Mouse (Mus musculus) limb, embryonic 14.5 days (tissue): ENCODE measurements around the gene Ccdc81. TPM values are rescaled to one million over a fixed set of nuclear protein-coding genes. Genes with fewer than 3 reads are reported as not detected.
A peak's percentile ranks its signal among the peaks of the same experiment; 100 is the strongest.

Source experiments
- ATAC-seq: fragments of 200-750 bp; cut with Nextera tagmentation; 2 replicates; pipeline ENCODE4 v1.8.0; 2017; ENCODE audit warnings: low read depth, moderate number of reproducible peaks, moderate TSS enrichment; ENCODE audit not compliant: low FRiP score
- DNase-seq: peaks from one replicate; pipeline ENCODE4 v3.0.0-alpha.2; 2015; ENCODE audit warnings: low spot score
- H3K27ac ChIP-seq: fragments of 300-500 bp; sonication (generic); replicated peaks from 2 replicates; pipeline ENCODE4 v1.5.1; 2014; ENCODE audit warnings: low read depth, mild to moderate bottlenecking, low read length, moderate library complexity, mixed read lengths
- H3K27me3 ChIP-seq: fragments of 300-500 bp; sonication (generic); 2 replicates; pipeline ENCODE4 v1.6.1; 2014; ENCODE audit warnings: low read length, mixed read lengths; ENCODE audit not compliant: control insufficient read depth, insufficient read depth
- H3K36me3 ChIP-seq: fragments of 300-500 bp; sonication (generic); 2 replicates; pipeline ENCODE4 v1.6.1; 2014; ENCODE audit warnings: mild to moderate bottlenecking, low read length, moderate library complexity, mixed read lengths; ENCODE audit not compliant: control insufficient read depth, insufficient read depth
- H3K4me1 ChIP-seq: fragments of 300-500 bp; sonication (generic); 2 replicates; pipeline ENCODE4 v1.6.1; 2014; ENCODE audit warnings: antibody characterized with exemption, low read length, mixed read lengths; ENCODE audit not compliant: control insufficient read depth, insufficient read depth
- H3K4me2 ChIP-seq: fragments of 300-500 bp; sonication (generic); replicated peaks from 2 replicates; pipeline ENCODE4 v1.6.1; 2014; ENCODE audit warnings: low read depth, mild to moderate bottlenecking, low read length, moderate library complexity; ENCODE audit not compliant: severe bottlenecking
- H3K4me3 ChIP-seq: fragments of 300-500 bp; sonication (generic); replicated peaks from 2 replicates; pipeline ENCODE4 v1.5.1; 2014; ENCODE audit warnings: low read length
- H3K9ac ChIP-seq: fragments of 300-500 bp; sonication (generic); 2 replicates; pipeline ENCODE4 v1.6.1; 2014; ENCODE audit warnings: mild to moderate bottlenecking, low read depth, low read length, moderate library complexity; ENCODE audit not compliant: severe bottlenecking
- H3K9me3 ChIP-seq: fragments of 300-500 bp; sonication (generic); 2 replicates; pipeline ENCODE4 v1.6.1; 2016; ENCODE audit warnings: low read length; ENCODE audit not compliant: control insufficient read depth
- POLR2A ChIP-seq: fragments of 200-500 bp; IDR thresholded peaks from 2 replicates; pipeline ENCODE4 v1.8.0; 2012; ENCODE audit warnings: inconsistent platforms, mild to moderate bottlenecking, moderate library complexity, borderline replicate concordance; ENCODE audit not compliant: insufficient read depth, insufficient read length; ENCODE audit errors: extremely low read depth
- WGBS: fragments of 180-500 bp; shearing (Covaris S2); extraction: QIAGEN DNeasy Blood & Tissue Kit; methylation state at CpG from one replicate; pipeline ENCODE4 v1.1.7; 2014; 5-methylcytosine and 5-hydroxymethylcytosine counted together
- polyA plus RNA-seq, 2 experiments: library from polyadenylated mRNA; depleted of rRNA in 1 of 2; stranded (reverse) in 1 of 2; unstranded in 1 of 2; fragments of >200 nt; fragmentation: Nextera tagmentation in 1 of 2; extraction: Ambion mirVana in 1 of 2; gene quantifications; 2 replicates each; pipeline versions ENCODE4 v1.2.1 to v1.2.3; 2012 to 2014

The Ccdc81 gene
- polyA plus RNA-seq, 2 experiments = 0.16 TPM; not detected in 1

GRCm38 (mm10) chr7:89939497-89940353 is 36.3 kb upstream of the Ccdc81 start:
- DNase-seq (no peak), ATAC-seq (no peak)
- Histone ChIP-seq H3K27me3 (no peaks in the 10 kb centered on the region), H3K4me3 (peak overlapping the region; percentile 87), H3K9ac (peak overlapping the region; percentile 78), H3K36me3 (peaks cover 2% of the 10 kb centered on the region; the same call in 1 of the 2 replicates), H3K4me2 (peak overlapping the region; percentile 69), H3K4me1 (0 out of 2 replicates have a peak, but pooled peaks cover 5% of the 10 kb centered on the region), H3K9me3 (no peaks in the 10 kb centered on the region), H3K27ac (no peak overlapping the region)
- no peak for TF ChIP-seq POLR2A
- 59% methylated on average over 15 of the region's 15 CpGs for WGBS

GRCm38 (mm10) chr7:89923441-89924180 is 20.2 kb upstream of the Ccdc81 start:
- Histone ChIP-seq H3K9ac (no peak overlapping the region), H3K27me3 (no peaks in the 10 kb centered on the region), H3K9me3 (no peaks in the 10 kb centered on the region), H3K27ac (no peak overlapping the region), H3K4me3 (no peak overlapping the region), H3K4me2 (no peak overlapping the region), H3K4me1 (no peaks in the 10 kb centered on the region), H3K36me3 (peaks cover 20% of the 10 kb centered on the region)
- DNase-seq = no peak
- 94% methylated on average over 15 of the region's 15 CpGs for WGBS
- no peak for ATAC-seq
- TF ChIP-seq POLR2A = no peak

GRCm38 (mm10) chr7:89917776-89918175 is 14.3 kb upstream of the Ccdc81 start:
- no peaks in the 10 kb centered on the region for H3K27me3 ChIP-seq
- no peak overlapping the region for H3K4me2 ChIP-seq
- DNase-seq = no peak
- TF ChIP-seq POLR2A = no peak
- H3K9ac ChIP-seq = no peak overlapping the region
- no peak overlapping the region for H3K4me3 ChIP-seq
- H3K36me3 ChIP-seq = peaks cover 11% of the 10 kb centered on the region; the same call in 1 of the 2 replicates
- H3K9me3 ChIP-seq = no peaks in the 10 kb centered on the region
- 80% methylated on average over 4 of the region's 4 CpGs for WGBS
- ATAC-seq = no peak
- no peak overlapping the region for H3K27ac ChIP-seq
- no peaks in the 10 kb centered on the region for H3K4me1 ChIP-seq

DNA sequence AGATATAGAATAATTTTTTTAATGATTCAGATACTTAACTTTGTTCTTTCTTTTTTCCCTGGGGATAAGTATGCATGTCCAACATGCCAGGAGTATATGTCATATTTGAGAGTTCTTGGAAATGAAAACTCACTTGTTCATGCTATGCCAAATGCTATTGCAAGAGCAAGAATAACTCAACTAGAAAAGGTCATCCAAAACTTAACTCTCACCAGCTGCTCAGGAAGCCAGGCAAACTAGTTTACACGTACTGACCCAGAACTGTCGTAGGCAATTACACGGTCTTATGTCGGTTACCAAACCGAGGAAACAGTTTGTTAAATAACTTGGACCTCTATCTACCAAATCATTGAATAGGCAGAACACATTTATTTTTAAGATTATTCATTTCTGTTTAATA is 13.3 kb upstream of the Ccdc81 start:
- peaks cover 11% of the 10 kb centered on the region; the same call in 1 of the 2 replicates for H3K36me3 ChIP-seq
- no peak for TF ChIP-seq POLR2A
- WGBS = 92% methylated on average over 5 of the region's 5 CpGs
- H3K4me2 ChIP-seq = no peak overlapping the region
- no peak overlapping the region for H3K9ac ChIP-seq
- H3K4me3 ChIP-seq = no peak overlapping the region
- DNase-seq = no peak
- ATAC-seq = no peak
- H3K27ac ChIP-seq = no peak overlapping the region
- H3K9me3 ChIP-seq = no peaks in the 10 kb centered on the region
- no peaks in the 10 kb centered on the region for H3K27me3 ChIP-seq
- no peaks in the 10 kb centered on the region for H3K4me1 ChIP-seq

DNA sequence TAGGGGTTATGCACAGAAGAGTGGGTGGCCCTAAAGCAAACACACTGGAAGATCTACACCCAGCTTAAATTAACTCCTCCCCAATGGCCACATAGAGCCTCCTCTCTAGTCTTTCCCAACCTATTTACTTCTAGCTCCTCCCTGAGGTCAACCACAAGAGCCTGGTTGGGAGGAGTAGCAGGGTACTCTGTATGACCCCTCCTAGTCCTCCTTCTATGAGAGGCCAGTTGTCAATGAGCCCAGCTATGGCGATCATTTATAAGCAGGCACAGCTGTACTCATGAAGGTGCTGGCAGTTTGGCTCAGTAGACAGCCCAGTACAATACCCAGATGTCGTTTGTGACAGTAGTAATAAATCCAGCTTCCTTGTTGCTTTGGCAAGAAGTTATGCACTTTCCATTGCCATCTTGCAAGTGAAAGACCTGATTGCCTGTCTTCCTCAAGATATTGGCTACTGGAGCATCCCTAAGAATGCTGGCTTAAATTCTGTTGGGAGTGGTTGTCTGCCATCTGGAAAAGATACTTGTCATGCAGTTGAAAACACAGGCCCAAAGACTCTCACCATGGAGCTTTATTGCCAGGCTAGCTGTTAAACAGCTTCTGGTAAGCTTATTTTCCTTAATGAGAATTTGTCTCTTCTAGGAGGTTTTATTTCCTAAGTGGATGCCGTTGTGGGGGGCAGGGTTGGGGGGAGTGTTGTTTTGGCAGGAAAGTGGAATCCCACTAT is 10.2 kb upstream of the Ccdc81 start:
- no peak overlapping the region for H3K4me2 ChIP-seq
- H3K4me3 ChIP-seq = no peak overlapping the region
- no peaks in the 10 kb centered on the region for H3K27me3 ChIP-seq
- TF ChIP-seq POLR2A = no peak
- no peak overlapping the region for H3K9ac ChIP-seq
- peaks cover 8% of the 10 kb centered on the region; the same call in 1 of the 2 replicates for H3K36me3 ChIP-seq
- 45% methylated on average over 3 of the region's 3 CpGs for WGBS
- no peak overlapping the region for H3K27ac ChIP-seq
- H3K9me3 ChIP-seq = no peaks in the 10 kb centered on the region
- ATAC-seq (no peak), DNase-seq (no peak)
- H3K4me1 ChIP-seq = peaks cover 9% of the 10 kb centered on the region
